Mouse (Mus musculus) gastrocnemius, adult 18-20 months (tissue): ENCODE results near the gene Msx3. TPM values are rescaled to one million over a fixed set of nuclear protein-coding genes. Genes with fewer than 3 reads are reported as not detected.

Source experiments
- DNase-seq: peaks from one replicate; pipeline ENCODE4 v3.0.0; 2021; ENCODE audit warnings: low spot score
- long read RNA-seq, 2 experiments: library from polyadenylated mRNA; stranded (forward); transcript quantifications; one replicate each; pipeline ENCODE4 v2.0.0; 2021
- total RNA-seq, 2 experiments: library from RNA; stranded (reverse); gene quantifications; 2 replicates each; pipeline ENCODE4 v1.2.3; 2021

Msx3 gene
- not detected for total RNA-seq
- long read RNA-seq, experiment 1 = 0 reads
- long read RNA-seq, experiment 2 = 0 reads

GRCm38 (mm10) chr7:140048361-140049114, at the start of gene Msx3:
Msx3 (minus strand) TSS chr7:140049089.
- DNase-seq = no peak

GRCm38 (mm10) chr7:140098466-140098865, 49.6 kb upstream of the Msx3 start:
- DNase-seq = no peak

- DNase-seq = no peak
These were observed 47.2 kb upstream of the Msx3 start for GRCm38 (mm10) chr7:140096055-140096454.

GRCm38 (mm10) chr7:140095556-140095955, 46.7 kb upstream of the Msx3 start:
- DNase-seq = no peak

GRCm38 (mm10) chr7:140094954-140095353, 46.1 kb upstream of the Msx3 start:
- no peak for DNase-seq

- DNase-seq = no peak
These were observed 44.1 kb upstream of the Msx3 start, which contains the start of gene Prap1 for GRCm38 (mm10) chr7:140092924-140093528. Prap1 (plus strand) TSS chr7:140093395.

- DNase-seq = no peak
These were observed 41.7 kb upstream of the Msx3 start for GRCm38 (mm10) chr7:140090601-140091000.

- no peak for DNase-seq
These were observed 33.4 kb upstream of the Msx3 start, which contains the start of gene Caly for GRCm38 (mm10) chr7:140082242-140082678. Caly (minus strand) TSS chr7:140082548.

- DNase-seq = no peak
These were observed 32.7 kb upstream of the Msx3 start for GRCm38 (mm10) chr7:140081408-140082241.

- DNase-seq = no peak
These were observed 31.7 kb upstream of the Msx3 start for GRCm38 (mm10) chr7:140080503-140081156.

- peak; percentile 63 for DNase-seq
These were observed 29.8 kb upstream of the Msx3 start for GRCm38 (mm10) chr7:140078711-140079110.

- DNase-seq = no peak
These were observed 28.8 kb upstream of the Msx3 start for GRCm38 (mm10) chr7:140077698-140078097.

GRCm38 (mm10) chr7:140070042-140070711, 21.3 kb upstream of the Msx3 start:
- DNase-seq = no peak

GRCm38 (mm10) chr7:140067397-140067796, 18.5 kb upstream of the Msx3 start:
- no peak for DNase-seq

- peak; percentile 63 for DNase-seq
These were observed 14.2 kb upstream of the Msx3 start for GRCm38 (mm10) chr7:140063092-140063491.

GRCm38 (mm10) chr7:140062307-140062706, 13.4 kb upstream of the Msx3 start:
- DNase-seq = no peak

GRCm38 (mm10) chr7:140061832-140062130, 12.9 kb upstream of the Msx3 start:
- DNase-seq = no peak

- DNase-seq = no peak
These were observed 12.3 kb upstream of the Msx3 start for GRCm38 (mm10) chr7:140060936-140061831.

GRCm38 (mm10) chr7:140059601-140060000, 10.7 kb upstream of the Msx3 start:
- DNase-seq = no peak

GRCm38 (mm10) chr7:140058528-140058927, 9.6 kb upstream of the Msx3 start:
- DNase-seq = no peak
